Mouse (Mus musculus) B cell, adult 2 months (primary cell): ENCODE measurements around the gene Hist1h2bf.
A peak's percentile ranks its signal among the peaks of the same experiment; 100 is the strongest.

Source experiments
- DNase-seq, 2 experiments: peaks; one replicate each; pipeline ENCODE4 v3.0.0; 2022

The Hist1h2bf gene

DNA sequence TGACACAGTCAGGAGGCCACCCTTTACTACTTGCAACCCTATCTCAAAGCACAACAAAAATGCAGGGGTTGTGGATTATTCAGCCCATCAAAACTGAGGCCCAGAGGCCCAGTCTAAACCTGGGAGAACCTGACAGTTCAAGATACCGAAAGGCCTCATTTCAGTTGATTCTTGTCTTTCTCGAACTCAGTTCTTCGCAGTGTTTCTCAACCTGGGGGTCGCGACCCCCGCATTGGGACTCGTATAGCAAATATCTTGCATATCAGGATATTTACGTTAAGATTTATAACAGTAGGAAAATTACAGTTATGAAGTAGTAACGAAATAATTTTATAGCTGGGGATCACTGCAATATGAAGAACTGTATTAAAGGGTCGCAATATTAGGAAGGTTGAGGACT is 48.1 kb downstream of the Hist1h2bf start:
- DNase-seq, result peak in 1 of 2 experiments; percentile 17

- peak; percentile 85 to 86 for DNase-seq
These were observed 49.3 kb downstream of the Hist1h2bf start for GRCm38 (mm10) chr13:23524654-23525053.

- no peak for DNase-seq
These were observed 50.0 kb downstream of the Hist1h2bf start for GRCm38 (mm10) chr13:23523976-23524375.
